Mouse (Mus musculus) heart, embryonic 12.5 days (tissue): Measurements from ENCODE around the gene Luc7l. TPM values are rescaled to one million over a fixed set of nuclear protein-coding genes. Genes with fewer than 3 reads are reported as not detected.
"Not testable (repeated sequence)": the region's sequence is repeated elsewhere in the genome, so short reads cannot be mapped to it uniquely, and the experiment has no call there.

ENCODE experiments used
- ATAC-seq: fragments of 200-750 bp; cut with Nextera tagmentation; 2 replicates; pipeline ENCODE4 v1.8.0; 2017; ENCODE audit warnings: moderate TSS enrichment, moderate library complexity; ENCODE audit not compliant: insufficient number of reproducible peaks, low FRiP score
- H3K27ac ChIP-seq: fragments of 300-500 bp; sonication (generic); 2 replicates; pipeline ENCODE4 v1.5.1; 2016; ENCODE audit warnings: mild to moderate bottlenecking, moderate library complexity; ENCODE audit not compliant: poor library complexity, severe bottlenecking
- H3K27me3 ChIP-seq: fragments of 300-500 bp; sonication (generic); replicated peaks from 2 replicates; pipeline ENCODE4 v1.6.1; 2016; ENCODE audit warnings: mild to moderate bottlenecking, moderate library complexity
- H3K36me3 ChIP-seq: fragments of 300-500 bp; sonication (generic); 2 replicates; pipeline ENCODE4 v1.6.1; 2016; ENCODE audit warnings: mild to moderate bottlenecking, moderate library complexity
- H3K4me1 ChIP-seq: fragments of 300-500 bp; sonication (generic); replicated peaks from 2 replicates; pipeline ENCODE4 v1.6.1; 2016; ENCODE audit warnings: mild to moderate bottlenecking
- H3K4me2 ChIP-seq: fragments of 300-500 bp; sonication (generic); 2 replicates; pipeline ENCODE4 v1.6.1; 2016; ENCODE audit warnings: mild to moderate bottlenecking, moderate library complexity
- H3K4me3 ChIP-seq: fragments of 300-500 bp; sonication (generic); 2 replicates; pipeline ENCODE4 v1.5.1; 2016; ENCODE audit warnings: mild to moderate bottlenecking
- H3K9ac ChIP-seq: fragments of 300-500 bp; sonication (generic); 2 replicates; pipeline ENCODE4 v1.6.1; 2016; ENCODE audit warnings: mild to moderate bottlenecking, moderate library complexity
- H3K9me3 ChIP-seq: fragments of 300-500 bp; sonication (generic); replicated peaks from 2 replicates; pipeline ENCODE4 v1.6.1; 2016; ENCODE audit warnings: mild to moderate bottlenecking, moderate library complexity
- WGBS: fragments of 180-500 bp; shearing (Covaris S2); methylation state at CpG from one replicate; pipeline ENCODE4 v1.1.7; 2016; 5-methylcytosine and 5-hydroxymethylcytosine counted together
- polyA plus RNA-seq: library from polyadenylated mRNA; unstranded; fragments of >200 nt; fragmentation: Nextera tagmentation; extraction: Ambion mirVana; gene quantifications from 2 replicates; pipeline ENCODE4 v1.2.1, GENCODE M21; 2016

Luc7l gene
- polyA plus RNA-seq, 1 experiment from 2014 or later = 72.3 TPM

DNA sequence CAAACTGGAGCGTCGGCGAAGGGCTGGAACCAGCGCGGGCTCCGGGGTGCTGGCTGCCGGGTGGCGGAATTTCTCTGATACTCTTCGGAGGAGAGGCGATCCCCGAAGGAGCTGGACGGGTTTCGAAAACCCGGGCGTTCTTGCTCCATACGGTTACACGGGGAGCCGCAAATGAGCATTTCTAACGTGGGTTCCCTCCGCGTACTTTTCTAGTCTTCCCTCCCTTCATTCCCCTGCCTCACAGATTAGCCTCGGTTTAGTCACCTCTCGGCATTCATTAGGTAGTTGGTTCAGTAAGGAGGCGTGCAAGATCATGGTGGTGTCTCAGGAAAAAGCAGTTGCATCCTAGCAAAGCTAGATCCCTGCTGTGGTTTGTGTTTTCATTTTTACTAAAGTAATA, 703 bp downstream of the Luc7l start:
- under 1% methylated on average over 24 of the region's 24 CpGs for WGBS
- Histone ChIP-seq H3K9ac (peak overlapping the region; percentile 97), H3K36me3 (peaks cover 21% of the 10 kb centered on the region), H3K4me1 (peaks cover 10% of the 10 kb centered on the region), H3K4me3 (peak overlapping the region; percentile 92), H3K27ac (peak overlapping the region; percentile 98), H3K27me3 (no peaks in the 10 kb centered on the region), H3K4me2 (peak overlapping the region; percentile 68), H3K9me3 (no peaks in the 10 kb centered on the region)
- ATAC-seq = peak; percentile 13; the same call in 1 of the 2 replicates

DNA sequence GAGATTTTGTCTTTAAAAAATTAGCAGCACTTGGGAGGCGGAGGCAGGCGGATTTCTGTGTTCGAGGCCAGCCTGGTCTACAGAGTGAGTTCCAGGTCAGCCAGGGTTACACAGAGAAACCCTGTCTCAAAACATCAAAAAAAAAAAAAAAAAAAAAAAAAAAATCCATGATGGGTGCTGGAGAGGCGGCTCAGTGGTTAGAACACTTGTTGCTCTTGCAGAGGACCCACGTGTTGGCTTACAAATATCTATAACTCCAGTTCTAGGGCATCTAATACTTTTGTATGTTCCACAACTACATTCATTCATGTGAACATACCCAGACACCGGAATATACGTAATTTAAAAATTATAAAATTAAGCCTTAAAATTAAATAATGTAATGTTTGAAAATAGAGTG, 2.6 kb downstream of the Luc7l start:
- no peaks in the 10 kb centered on the region for H3K27me3 ChIP-seq
- H3K4me3 ChIP-seq = no peak overlapping the region
- no peak for ATAC-seq
- H3K9me3 ChIP-seq = no peaks in the 10 kb centered on the region
- H3K9ac ChIP-seq = no peak overlapping the region
- H3K36me3 ChIP-seq = peaks cover 38% of the 10 kb centered on the region
- peaks cover 10% of the 10 kb centered on the region for H3K4me1 ChIP-seq
- WGBS = 97% methylated on average over 7 of the region's 7 CpGs
- H3K27ac ChIP-seq = no peak overlapping the region
- no peak overlapping the region for H3K4me2 ChIP-seq

DNA sequence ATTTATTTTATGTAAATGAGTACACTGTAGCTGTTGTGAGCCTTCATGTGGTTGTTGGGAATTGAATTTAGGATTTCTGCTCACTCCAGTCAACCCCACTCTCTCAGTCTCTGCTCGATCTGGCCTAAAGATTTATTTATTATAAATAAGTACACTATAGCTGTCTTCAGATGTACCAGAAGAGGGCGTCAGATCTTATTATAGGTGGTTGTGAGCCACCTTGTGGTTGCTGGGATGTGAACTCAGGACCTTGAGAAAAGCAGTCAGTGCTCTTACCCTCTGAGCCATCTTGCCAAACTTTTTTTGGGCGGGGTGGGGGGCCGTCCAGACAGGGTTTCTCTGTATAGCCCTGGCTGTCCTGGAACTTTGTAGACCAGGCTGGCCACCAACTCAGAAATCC, 9.1 kb downstream of the Luc7l start:
- no peaks in the 10 kb centered on the region for H3K27me3 ChIP-seq
- H3K27ac ChIP-seq = no peak overlapping the region
- ATAC-seq = no peak
- no peak overlapping the region for H3K9ac ChIP-seq
- H3K36me3 ChIP-seq = peaks cover 88% of the 10 kb centered on the region
- H3K4me1 ChIP-seq = no peaks in the 10 kb centered on the region
- H3K9me3 ChIP-seq = no peaks in the 10 kb centered on the region
- WGBS = 90% methylated on average over 4 of the region's 4 CpGs
- H3K4me2 ChIP-seq = no peak overlapping the region
- H3K4me3 ChIP-seq = no peak overlapping the region

DNA sequence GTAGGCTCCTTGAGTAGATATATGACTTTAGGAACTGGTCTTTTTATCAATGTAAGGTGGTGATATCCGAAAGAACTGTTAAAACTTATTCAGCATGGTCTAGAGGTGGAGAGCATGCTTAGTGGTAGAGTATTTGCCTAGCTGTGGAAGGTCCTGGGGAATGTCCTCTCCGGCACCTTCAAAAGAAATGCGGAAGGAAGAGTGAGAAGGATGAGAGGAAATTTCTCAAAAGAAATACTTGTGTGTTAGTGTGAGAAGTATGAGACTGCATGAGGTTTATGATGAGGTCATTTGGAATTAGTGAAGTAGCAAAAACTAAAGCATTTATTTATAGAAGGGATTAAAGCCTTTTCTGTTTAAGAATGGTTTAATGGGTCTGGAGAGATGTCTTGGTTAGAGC, 9.7 kb downstream of the Luc7l start:
- Histone ChIP-seq H3K27me3 (no peaks in the 10 kb centered on the region), H3K9ac (no peak overlapping the region), H3K27ac (no peak overlapping the region), H3K9me3 (no peaks in the 10 kb centered on the region), H3K4me1 (no peaks in the 10 kb centered on the region), H3K4me2 (no peak overlapping the region), H3K4me3 (no peak overlapping the region), H3K36me3 (peaks cover 88% of the 10 kb centered on the region)
- 93% methylated on average over 3 of the region's 3 CpGs for WGBS
- no peak for ATAC-seq

DNA sequence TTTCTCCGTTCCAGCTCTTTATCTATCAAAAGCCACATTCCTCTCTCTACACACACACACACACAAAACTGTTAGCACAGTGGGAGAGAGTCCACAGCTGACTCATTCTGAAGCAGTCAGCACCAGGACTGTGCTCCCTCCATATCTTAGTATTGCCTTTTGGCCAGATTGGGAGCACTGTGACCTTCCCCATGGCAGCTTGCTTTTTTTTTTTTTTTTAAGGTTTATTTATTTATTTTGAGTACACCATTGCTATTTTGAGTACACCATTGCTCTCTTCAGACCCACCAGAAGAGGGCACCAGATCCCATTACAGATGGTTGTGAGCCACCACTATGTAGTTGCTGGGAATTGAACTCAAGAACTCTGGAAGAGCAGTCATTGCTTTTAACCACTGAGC, 16.2 kb downstream of the Luc7l start:
- ATAC-seq = no peak
- WGBS = 35% methylated on average over 1 of the region's 1 CpGs
- no peak overlapping the region for H3K4me2 ChIP-seq

DNA sequence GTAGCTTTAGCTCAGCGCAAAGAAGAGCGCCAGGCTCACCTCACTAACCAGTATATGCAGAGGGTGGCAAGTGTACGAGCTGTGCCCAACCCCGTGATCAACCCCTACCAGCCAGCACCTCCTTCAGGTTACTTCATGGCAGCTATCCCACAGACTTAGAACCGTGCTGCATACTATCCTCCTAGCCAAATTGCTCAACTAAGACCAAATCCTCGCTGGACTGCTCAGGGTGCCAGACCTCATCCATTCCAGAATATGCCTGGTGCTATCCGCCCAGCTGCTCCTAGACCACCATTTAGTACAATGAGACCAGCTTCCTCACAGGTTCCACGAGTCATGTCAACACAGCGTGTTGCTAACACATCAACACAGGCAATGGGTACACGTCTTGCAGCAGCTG, 16.9 kb downstream of the Luc7l start:
- not testable (repeated sequence) for H3K27me3 ChIP-seq, ATAC-seq, H3K27ac ChIP-seq, H3K9me3 ChIP-seq, H3K9ac ChIP-seq, H3K4me1 ChIP-seq, H3K4me2 ChIP-seq, H3K4me3 ChIP-seq
- 94% methylated on average over 10 of the region's 10 CpGs for WGBS
- peaks cover 79% of the 10 kb centered on the region for H3K36me3 ChIP-seq

More for the DNA sequence above, 16.2 kb downstream of the Luc7l start:
- peaks cover 84% of the 10 kb centered on the region for H3K36me3 ChIP-seq
- H3K9me3 ChIP-seq = no peaks in the 10 kb centered on the region
- H3K4me3 ChIP-seq = no peak overlapping the region
- no peaks in the 10 kb centered on the region for H3K27me3 ChIP-seq
- 0 out of 2 replicates have a peak, but pooled peaks cover 4% of the 10 kb centered on the region for H3K4me1 ChIP-seq
- no peak overlapping the region for H3K27ac ChIP-seq
- H3K9ac ChIP-seq = no peak overlapping the region

DNA sequence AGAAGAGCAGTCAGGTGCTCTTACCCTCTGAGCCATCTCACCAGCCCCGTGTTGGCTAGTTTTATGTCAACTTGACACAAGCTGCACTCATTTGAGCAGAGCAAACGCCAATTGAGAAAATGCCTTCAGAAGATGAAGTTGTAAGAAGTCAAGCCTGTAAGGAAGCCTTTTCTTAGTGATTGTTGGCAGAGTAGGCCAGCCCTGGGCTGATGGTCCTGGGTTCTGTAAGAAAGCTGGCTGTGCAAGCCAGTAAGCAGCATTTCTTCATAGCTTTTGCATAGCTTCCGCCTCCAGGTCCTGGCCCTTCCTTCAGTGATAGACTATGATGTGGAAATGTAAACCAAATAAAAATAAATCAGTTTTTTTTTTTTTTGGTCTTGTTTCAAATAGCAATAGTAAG, 19.9 kb downstream of the Luc7l start:
- Histone ChIP-seq H3K27ac (no peak overlapping the region), H3K4me3 (no peak overlapping the region), H3K4me2 (no peak overlapping the region), H3K4me1 (peaks cover 4% of the 10 kb centered on the region; the same call in 1 of the 2 replicates), H3K36me3 (peaks cover 74% of the 10 kb centered on the region), H3K9ac (no peak overlapping the region), H3K27me3 (no peaks in the 10 kb centered on the region), H3K9me3 (no peaks in the 10 kb centered on the region)
- 89% methylated on average over 3 of the region's 3 CpGs for WGBS
- ATAC-seq = no peak

DNA sequence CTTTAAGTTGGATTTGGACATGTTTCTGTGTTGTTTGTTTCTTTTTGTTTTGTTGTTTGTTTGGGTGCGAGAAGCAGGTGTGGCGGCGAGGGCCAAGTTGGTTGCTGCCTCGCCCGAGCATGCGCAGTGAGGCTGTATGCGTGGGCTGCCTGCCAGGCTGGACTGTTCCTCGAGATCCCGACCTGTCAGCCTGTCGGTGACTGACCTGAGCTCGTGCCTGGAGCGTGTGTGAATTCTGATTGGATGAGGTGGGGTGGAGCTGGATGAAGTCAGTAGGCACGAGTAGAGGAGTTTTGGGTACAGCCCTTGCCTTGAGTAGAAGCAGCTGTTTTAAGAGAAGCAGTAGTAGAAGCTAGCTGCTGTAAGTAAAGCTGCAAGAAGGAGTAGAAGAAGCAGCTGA, 23.2 kb downstream of the Luc7l start:
- Histone ChIP-seq H3K9ac (no peak overlapping the region), H3K36me3 (peaks cover 78% of the 10 kb centered on the region), H3K4me3 (no peak overlapping the region), H3K27me3 (no peaks in the 10 kb centered on the region), H3K9me3 (no peaks in the 10 kb centered on the region), H3K4me2 (no peak overlapping the region), H3K27ac (no peak overlapping the region), H3K4me1 (peaks cover 8% of the 10 kb centered on the region)
- 82% methylated on average over 13 of the region's 13 CpGs for WGBS
- ATAC-seq = no peak

DNA sequence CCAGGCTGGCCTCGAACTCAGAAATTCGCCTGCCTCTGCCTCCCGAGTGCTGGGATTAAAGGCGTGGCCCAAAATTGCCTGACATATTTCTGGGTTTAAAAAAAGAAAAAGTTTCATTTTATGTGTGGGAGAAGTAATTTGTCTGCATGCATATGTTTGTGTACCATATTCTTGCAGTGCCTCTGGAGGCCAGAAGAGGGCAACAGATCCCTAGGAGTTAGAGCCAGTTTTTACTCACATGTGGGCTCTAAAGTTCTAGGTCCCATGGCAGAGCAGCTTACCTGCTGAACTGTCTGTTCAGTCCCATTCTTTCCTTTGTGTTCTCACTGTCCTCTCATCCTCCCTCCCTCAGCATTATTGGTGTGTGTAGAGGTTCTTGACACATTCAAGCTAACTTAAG, 24.0 kb downstream of the Luc7l start:
- Histone ChIP-seq H3K4me2 (no peak overlapping the region), H3K9me3 (no peaks in the 10 kb centered on the region), H3K27me3 (no peaks in the 10 kb centered on the region), H3K36me3 (peaks cover 78% of the 10 kb centered on the region), H3K4me3 (no peak overlapping the region), H3K4me1 (peaks cover 8% of the 10 kb centered on the region), H3K9ac (no peak overlapping the region), H3K27ac (no peak overlapping the region)
- no peak for ATAC-seq
- WGBS = 91% methylated on average over 4 of the region's 4 CpGs

DNA sequence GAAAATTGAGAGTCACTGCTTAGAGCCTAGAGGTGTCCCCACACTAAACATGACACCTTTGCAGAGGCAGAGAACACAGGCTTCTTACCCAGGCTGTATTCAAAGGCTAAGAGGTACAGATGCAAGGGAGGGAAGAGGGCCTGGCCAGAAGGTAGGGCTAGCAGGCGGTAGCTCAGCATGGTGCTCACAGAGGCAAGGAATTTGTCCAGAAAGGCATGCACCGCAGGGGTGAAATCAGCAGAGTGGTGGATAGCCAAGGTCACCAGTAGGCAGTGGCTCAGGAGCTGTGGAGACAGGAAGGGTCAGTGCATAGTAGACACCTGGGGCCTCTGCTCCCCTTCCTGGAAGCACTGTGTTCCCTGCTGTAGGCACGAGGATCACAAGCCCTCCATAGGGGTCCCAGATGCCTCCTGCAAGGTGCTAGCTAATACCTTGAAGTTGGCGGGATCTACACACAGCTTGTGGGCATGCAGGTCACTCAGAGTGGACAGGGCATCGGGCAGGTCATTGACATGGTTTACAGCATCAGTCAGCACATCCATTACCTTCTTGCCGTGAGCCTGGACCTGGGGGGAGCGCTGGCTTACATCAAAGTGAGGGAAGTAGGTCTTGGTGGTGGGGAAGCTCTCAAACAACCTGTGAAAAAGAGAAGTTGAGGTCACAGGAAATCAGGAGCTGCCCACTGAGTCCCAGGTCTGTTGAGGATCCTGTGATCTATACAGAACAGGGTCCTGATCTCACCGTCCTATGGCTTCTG, 33.7 kb downstream of the Luc7l start:
- Histone ChIP-seq H3K4me2 (no peak overlapping the region), H3K9me3 (peaks cover 6% of the 10 kb centered on the region), H3K9ac (no peak overlapping the region), H3K27me3 (no peaks in the 10 kb centered on the region), H3K4me1 (no peaks in the 10 kb centered on the region), H3K36me3 (peaks cover 82% of the 10 kb centered on the region), H3K27ac (no peak overlapping the region), H3K4me3 (no peak overlapping the region)
- 83% methylated on average over 8 of the region's 8 CpGs for WGBS
- no peak for ATAC-seq

DNA sequence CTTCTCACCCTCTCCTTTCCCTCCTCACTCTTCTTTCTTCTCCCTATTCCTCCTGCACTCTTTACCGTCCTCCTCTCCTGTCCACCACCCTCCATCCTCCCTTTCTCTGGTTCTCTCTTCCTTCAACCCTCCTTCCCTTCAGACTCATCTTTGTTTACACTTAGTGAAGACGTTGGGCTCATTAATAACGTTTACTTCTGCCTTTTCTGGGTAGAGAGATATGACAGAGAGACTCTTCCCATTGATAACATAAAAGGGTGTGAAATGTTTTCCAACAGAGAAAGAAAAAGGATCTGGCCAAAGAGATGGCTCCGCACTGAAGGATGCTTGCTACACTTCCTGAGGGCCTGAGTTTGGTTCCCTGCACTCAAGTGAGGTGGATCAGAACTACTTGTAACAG, 36.8 kb downstream of the Luc7l start:
- Histone ChIP-seq H3K4me1 (no peaks in the 10 kb centered on the region), H3K27me3 (no peaks in the 10 kb centered on the region), H3K4me2 (no peak overlapping the region), H3K4me3 (no peak overlapping the region), H3K27ac (no peak overlapping the region), H3K36me3 (peaks cover 57% of the 10 kb centered on the region), H3K9me3 (peaks cover 12% of the 10 kb centered on the region), H3K9ac (no peak overlapping the region)
- no peak for ATAC-seq
- 75% methylated on average over 4 of the region's 4 CpGs for WGBS

DNA sequence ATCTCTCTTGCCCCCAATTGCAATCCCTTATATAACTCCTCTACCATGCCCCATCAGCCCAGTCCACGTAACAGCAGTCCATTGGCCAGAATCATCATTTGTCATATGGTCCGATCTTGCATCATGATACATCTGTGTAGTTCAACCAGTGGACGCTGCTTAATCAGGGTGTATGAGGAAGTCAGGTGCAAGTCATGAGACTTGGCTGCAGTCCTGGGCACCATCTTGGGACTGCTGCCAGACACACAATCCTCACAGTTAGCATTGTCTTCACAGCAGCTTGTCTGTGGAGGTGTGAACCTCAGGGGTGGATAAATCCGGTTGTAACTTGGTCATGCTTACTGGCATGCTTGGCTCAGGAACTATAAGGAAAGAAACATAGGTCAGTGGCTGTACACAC, 45.6 kb downstream of the Luc7l start:
- H3K4me1 ChIP-seq, H3K36me3 ChIP-seq, ATAC-seq, H3K4me2 ChIP-seq, H3K27me3 ChIP-seq, H3K4me3 ChIP-seq, H3K9ac ChIP-seq, H3K27ac ChIP-seq: not testable (repeated sequence)
- 82% methylated on average over 4 of the region's 4 CpGs for WGBS
- H3K9me3 ChIP-seq = peaks cover 10% of the 10 kb centered on the region
